Mouse (Mus musculus): ENCODE measurements around the gene Ankrd34b.

Ankrd34b gene

GRCm38 (mm10) chr13:92425758-92426264 lies at the start of gene Ankrd34b:
Gene Ankrd34b, plus strand, starts transcription at chr13:92425896.
- no peak for DNase-seq (ENCODE audit: low spot score)

DNA sequence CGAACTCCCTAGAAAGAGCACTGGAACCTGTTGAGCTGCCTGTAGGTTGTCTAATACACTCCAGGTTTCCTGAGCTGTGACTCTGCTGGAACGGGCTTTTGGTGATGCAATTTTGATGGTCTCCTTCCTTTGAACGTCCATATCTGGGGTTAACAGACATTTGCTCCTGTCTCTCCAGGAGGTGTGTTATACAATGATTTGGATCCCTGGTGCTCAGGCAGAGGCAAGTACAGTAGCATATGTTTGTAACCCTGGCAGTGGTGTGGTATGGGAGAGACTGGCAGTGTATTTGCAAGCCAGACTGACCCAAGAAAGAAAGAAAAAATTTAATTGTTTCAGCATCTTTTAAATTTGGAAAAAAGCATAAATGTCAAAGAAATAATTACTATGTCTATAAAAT lies 38.3 kb upstream of the Ankrd34b start:
- DNase-seq (ENCODE audit: low spot score), result no peak

- DNase-seq (ENCODE audit: low spot score), result no peak
These were observed 32.5 kb upstream of the Ankrd34b start for GRCm38 (mm10) chr13:92393047-92393661.

DNA sequence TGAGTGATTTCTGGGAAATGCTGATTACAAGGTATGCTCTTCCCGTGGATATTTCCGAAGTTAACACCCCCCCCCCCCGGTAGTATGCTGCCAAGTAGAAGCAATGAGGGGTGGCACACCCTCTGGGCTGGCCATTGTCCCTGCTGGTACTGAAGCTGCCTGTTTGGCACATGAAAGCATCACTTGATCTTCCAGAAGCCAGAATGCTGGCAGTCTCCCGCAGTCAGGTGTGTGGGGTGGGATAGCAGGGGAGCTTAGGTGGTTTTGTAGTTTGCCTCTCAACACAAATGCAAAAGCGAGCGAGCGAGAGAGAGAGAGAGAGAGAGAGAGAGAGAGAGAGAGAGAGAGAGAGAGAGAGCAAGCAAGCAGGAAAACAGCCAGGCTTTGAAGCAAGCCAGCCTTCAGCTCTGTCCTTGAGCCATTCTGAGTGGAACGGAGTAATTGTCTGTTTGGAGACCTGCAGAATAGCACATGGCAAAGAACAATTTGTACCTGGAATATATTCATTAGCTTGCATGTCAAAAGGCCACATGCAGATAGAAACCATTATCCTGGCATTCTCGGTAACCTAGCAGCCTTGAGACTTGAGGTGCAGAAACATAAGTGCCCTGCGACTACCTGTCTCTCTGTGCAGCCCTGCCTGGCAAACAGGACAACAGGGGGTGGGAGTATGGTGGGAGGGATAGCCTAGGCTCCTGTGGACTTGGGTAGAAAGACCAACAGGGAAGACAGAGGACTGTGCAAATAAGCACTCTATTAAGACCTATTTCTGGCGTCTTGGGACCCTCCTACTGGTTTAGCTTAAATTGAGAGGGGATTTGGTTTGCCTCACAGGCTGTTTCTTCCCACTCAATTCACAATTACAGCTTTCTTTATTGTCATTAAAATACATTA lies 27.0 kb upstream of the Ankrd34b start:
- DNase-seq (ENCODE audit: low spot score), result no peak

- DNase-seq (ENCODE audit: low spot score), result no peak
These were observed 23.6 kb upstream of the Ankrd34b start for GRCm38 (mm10) chr13:92402063-92402462.

DNA sequence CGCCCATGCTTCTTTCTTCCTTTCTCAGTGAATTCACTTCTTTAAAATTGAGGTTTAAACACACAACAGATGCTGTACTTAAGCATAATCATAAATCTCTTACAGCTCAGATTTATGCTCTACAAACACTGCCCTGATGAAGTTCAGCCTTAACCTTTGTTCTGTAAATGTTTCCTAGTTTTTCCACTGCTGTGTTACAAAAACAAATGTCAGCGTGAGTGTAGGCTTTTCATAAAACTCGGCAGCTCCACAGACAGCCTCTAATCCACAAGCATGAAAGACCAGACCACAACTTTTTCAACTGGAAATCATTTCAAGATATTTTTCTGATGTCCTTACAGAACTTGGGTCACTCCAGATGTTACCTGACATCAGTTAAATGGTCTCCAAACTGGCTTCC lies 22.2 kb upstream of the Ankrd34b start:
- no peak for DNase-seq (ENCODE audit: low spot score)

- DNase-seq (ENCODE audit: low spot score), result no peak
These were observed 15.2 kb upstream of the Ankrd34b start for GRCm38 (mm10) chr13:92410486-92410885.

DNA sequence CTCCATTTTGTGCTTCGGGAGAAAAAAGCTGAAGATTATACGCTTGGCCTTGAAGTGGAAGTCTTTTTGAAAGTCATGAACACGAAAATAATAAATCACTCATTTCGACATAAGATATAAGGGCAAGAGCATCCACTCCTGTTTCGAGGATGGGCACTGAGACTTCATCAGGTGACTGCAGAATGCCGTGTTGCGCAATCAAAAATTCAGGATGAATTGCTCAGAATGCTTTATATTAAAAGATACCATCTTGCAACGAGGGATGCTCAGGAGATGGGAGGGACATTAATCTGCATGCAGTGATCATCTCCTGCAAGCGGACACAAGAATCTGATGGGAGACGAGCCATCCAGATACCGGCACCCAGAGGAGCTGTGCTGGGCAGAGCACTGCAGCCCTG lies 6.1 kb upstream of the Ankrd34b start:
- no peak for DNase-seq (ENCODE audit: low spot score)

- DNase-seq (ENCODE audit: low spot score), result no peak
These were observed 2.0 kb upstream of the Ankrd34b start for GRCm38 (mm10) chr13:92423711-92424110.

DNA sequence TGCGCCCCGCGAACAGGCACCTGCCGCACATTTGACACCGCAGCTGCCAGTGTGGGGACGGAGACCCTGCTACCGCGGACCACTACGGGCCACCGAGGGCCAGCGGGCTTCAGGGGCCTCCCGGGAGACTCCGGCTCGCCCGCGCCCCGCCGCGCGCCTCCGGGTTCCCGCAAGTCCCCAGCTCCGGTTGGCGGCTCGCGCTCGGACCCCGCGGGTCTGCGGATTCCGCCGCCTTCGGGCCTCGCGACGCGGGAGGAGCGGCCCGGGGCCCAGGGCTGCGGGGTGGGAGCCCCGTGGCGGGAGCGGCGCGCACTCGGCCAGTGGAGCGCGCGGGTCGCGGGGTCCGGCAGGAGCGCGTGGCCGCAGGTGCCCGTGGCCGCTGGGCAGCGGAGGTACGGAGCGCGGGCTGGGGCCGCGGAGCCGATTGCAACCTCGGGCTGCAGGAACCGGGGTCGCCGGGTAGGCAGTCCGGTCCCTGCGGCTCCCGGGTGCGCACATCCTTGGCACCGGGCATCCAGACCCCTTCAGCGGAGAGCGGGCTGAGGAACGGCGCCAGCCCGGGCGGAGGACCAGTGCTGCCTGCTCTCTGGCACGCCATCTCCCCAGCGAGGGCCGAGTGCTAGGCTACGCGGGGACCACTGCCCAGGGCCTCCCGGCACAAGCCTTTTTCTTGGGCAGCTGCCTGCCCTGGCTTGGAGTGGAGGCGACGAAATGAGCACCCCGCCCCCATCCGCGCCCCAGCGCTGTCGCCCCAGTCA lies 777 bp downstream of the Ankrd34b start:
- DNase-seq (ENCODE audit: low spot score), result no peak

DNA sequence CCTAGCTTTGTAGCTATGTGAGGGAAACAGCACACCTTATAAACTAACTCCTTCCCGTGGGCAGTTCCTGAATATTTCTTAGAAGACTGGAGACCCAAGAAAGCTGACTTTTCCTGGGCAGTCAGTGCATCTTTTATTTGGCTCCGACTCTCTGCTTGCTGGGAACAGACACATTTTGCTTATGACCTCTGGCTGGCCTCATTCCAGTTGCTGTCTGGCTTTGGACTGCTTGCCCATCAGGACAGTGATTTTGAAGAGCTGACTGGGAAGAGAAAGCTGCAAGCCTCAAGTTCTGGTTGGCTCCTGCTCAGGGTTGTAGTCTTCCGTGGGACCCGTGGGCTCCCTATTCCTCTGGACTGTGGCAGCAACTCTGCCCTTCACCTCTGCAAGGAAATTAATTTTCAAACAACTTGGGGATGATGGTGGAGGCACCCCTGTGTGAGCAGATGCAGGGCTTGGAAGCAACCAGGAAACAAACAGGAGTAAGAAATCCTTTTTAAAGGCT lies 1.7 kb downstream of the Ankrd34b start:
- no peak for DNase-seq (ENCODE audit: low spot score)

- DNase-seq (ENCODE audit: low spot score), result no peak
These were observed 13.0 kb downstream of the Ankrd34b start for GRCm38 (mm10) chr13:92438656-92439055.

GRCm38 (mm10) chr13:92440286-92440685 lies 14.6 kb downstream of the Ankrd34b start:
- DNase-seq (ENCODE audit: low spot score), result no peak

GRCm38 (mm10) chr13:92446872-92447271 lies 21.2 kb downstream of the Ankrd34b start:
- DNase-seq (ENCODE audit: low spot score), result no peak

GRCm38 (mm10) chr13:92464698-92465097 lies 39.0 kb downstream of the Ankrd34b start:
- DNase-seq (ENCODE audit: low spot score), result no peak

GRCm38 (mm10) chr13:92467891-92468290 lies 42.2 kb downstream of the Ankrd34b start:
- DNase-seq (ENCODE audit: low spot score), result no peak

DNA sequence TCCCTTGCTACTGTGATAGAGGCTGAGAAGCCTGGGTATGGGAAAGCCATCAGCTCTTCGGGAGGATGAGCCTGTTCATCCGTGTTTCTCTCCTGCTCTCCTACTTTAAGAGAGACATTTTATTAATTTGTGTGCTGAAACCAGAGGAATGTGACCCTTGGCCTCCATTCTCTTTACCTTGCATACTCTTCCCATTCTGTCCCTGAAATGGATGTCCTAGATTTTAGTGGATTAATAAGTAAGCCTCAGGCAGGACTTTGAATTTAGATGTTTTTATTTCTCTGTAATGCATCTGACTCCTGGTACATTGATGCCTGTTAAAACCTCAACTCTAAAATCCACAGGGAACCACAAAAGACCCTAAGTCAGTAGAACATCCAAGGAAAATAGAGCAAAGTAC lies 43.7 kb downstream of the Ankrd34b start:
- DNase-seq (ENCODE audit: low spot score), result no peak

DNA sequence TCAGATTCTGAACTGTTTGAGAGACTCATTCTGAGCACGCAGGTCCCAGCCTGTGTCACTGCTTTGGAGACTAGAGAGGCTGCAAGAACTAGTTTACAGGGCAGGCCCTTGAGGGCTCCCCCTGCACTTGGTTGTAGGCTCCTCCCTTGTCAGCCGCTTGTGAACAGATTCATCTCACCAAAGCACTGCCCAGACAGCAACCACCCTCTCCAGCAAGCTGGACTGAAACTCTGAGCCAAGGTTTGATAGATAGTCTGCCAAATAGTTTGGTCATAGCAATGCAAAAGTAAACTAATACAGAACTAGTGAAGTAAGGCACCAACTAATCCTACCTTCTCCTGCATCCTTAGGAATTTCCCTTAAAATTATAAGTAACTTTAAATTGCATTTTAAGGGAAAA lies 44.5 kb downstream of the Ankrd34b start:
- DNase-seq (ENCODE audit: low spot score), result no peak

GRCm38 (mm10) chr13:92483348-92483747 lies 57.7 kb downstream of the Ankrd34b start:
- DNase-seq (ENCODE audit: low spot score), result peak; percentile 17

- peak; percentile 90 for DNase-seq (ENCODE audit: low spot score)
These were observed 58.3 kb downstream of the Ankrd34b start, which contains the start of gene Fam151b for GRCm38 (mm10) chr13:92483852-92484463. Gene Fam151b, minus strand, starts transcription at chr13:92484015.

DNA sequence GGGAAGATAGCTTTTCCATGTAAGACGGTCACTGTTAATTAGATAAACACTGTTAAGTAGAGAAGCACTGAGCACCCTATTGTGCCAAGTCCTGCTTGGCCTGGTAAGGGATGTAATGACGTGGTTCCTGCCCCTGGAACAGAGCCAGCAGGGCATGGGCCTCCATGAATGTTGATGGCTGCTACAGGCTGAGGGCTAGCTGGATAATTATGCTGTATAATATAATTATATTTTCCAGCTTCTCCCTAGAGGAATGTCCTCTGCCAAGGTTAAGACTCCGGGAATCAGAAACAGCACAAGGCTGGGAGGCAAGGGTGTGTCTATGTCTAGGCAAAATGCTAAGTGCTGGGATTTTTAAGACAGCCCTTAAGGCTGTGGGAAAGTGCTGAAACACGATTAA lies 65.1 kb downstream of the Ankrd34b start:
- DNase-seq (ENCODE audit: low spot score), result no peak

Measured in ovary, adult 18-20 months (tissue).